Mouse (Mus musculus) cerebellum, adult 18-20 months (tissue): ENCODE measurements around the gene Mb21d2.
A peak's percentile ranks its signal among the peaks of the same experiment; 100 is the strongest.

Experiments used
- DNase-seq, 2 experiments: peaks; one replicate each; pipeline ENCODE4 v3.0.0; 2021

The Mb21d2 gene

GRCm38 (mm10) chr16:28859009-28859288, 70.5 kb downstream of the Mb21d2 start:
- DNase-seq: no peak

GRCm38 (mm10) chr16:28858210-28859008, 71.1 kb downstream of the Mb21d2 start:
- DNase-seq: no peak

- DNase-seq: no peak
Measured at GRCm38 (mm10) chr16:28851409-28851821, 78.1 kb downstream of the Mb21d2 start.

GRCm38 (mm10) chr16:28850881-28851280, 78.6 kb downstream of the Mb21d2 start:
- DNase-seq: peak in 1 of 2 experiments; percentile 23

- no peak for DNase-seq
Measured at GRCm38 (mm10) chr16:28846123-28846522, 83.3 kb downstream of the Mb21d2 start.

- no peak for DNase-seq
Measured at GRCm38 (mm10) chr16:28845336-28845735, 84.1 kb downstream of the Mb21d2 start.

- DNase-seq: no peak
Measured at GRCm38 (mm10) chr16:28841102-28841501, 88.4 kb downstream of the Mb21d2 start.

- DNase-seq: peak; percentile 71 to 84
Measured at GRCm38 (mm10) chr16:28840075-28840974, 89.1 kb downstream of the Mb21d2 start.

- DNase-seq: no peak
Measured at GRCm38 (mm10) chr16:28839575-28839974, 89.9 kb downstream of the Mb21d2 start.

GRCm38 (mm10) chr16:28838016-28838415, 91.5 kb downstream of the Mb21d2 start:
- peak; percentile 72 to 79 for DNase-seq

GRCm38 (mm10) chr16:28832085-28832635, 97.3 kb downstream of the Mb21d2 start:
- DNase-seq: no peak

GRCm38 (mm10) chr16:28829263-28829955, 100.1 kb downstream of the Mb21d2 start:
- DNase-seq: no peak

- no peak for DNase-seq
Measured at GRCm38 (mm10) chr16:28824781-28825180, 104.7 kb downstream of the Mb21d2 start.

- no peak for DNase-seq
Measured at GRCm38 (mm10) chr16:28821774-28822173, 107.7 kb downstream of the Mb21d2 start.

GRCm38 (mm10) chr16:28818749-28819285, 110.7 kb downstream of the Mb21d2 start:
- no peak for DNase-seq

GRCm38 (mm10) chr16:28813290-28813689, 116.2 kb downstream of the Mb21d2 start:
- DNase-seq: no peak

GRCm38 (mm10) chr16:28809089-28809488, 120.4 kb downstream of the Mb21d2 start:
- DNase-seq: no peak

GRCm38 (mm10) chr16:28793115-28793514, 136.4 kb downstream of the Mb21d2 start:
- peak; percentile 61 to 68 for DNase-seq
